ENCODE assay signal across 8 mouse cellular contexts in the genomic region with DNA sequence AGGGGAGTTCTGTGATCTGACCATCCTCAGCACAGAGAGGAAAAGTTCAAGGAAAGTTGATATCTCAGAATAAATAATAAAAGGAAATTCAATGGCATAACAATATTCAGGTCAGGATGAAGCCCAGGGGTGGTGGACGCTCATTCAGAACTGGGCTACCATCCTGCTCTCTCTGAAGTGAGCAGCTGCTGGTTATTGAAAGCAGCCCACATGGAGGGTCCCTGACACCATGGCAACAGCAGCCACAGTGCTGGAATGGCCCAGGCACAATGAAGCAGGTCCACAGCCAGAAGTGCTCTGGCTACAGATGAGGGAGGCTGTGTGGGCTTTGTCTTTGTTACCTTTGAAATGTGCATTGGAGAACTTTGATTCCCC. TPM values are rescaled to one million over a fixed set of nuclear protein-coding genes. Genes with fewer than 3 reads are reported as not detected.
DNase-seq lines count a peak whose midpoint lies in the region; ATAC-seq and TF ChIP-seq lines count a peak whose summit lies in the region.
"Had no signal": no experiment of that assay in that cellular context is flagged by ENCODE, and none has a peak within 500 bp of the region (broad histone marks: within the 10 kb centered on the region; RNA-seq: fewer than 3 reads in every experiment).

No protein-coding gene starts in this region.

- no peaks in the 10 kb centered on the region for H3K9me3 ChIP-seq in hindbrain, embryonic 10.5 days
- no peaks in the 10 kb centered on the region for H3K9me3 ChIP-seq in midbrain, embryonic 12.5 days

- no peak overlapping the region for H3K9ac ChIP-seq in midbrain, embryonic 12.5 days (replicated peaks)
- H3K9ac ChIP-seq: liver, embryonic 14.5 days had no signal

- H3K4me3 ChIP-seq in hindbrain, embryonic 10.5 days = 0 out of 2 replicates have a peak overlapping the region, but pooled peaks have one; percentile 6
- no peak overlapping the region for H3K4me3 ChIP-seq in midbrain, embryonic 12.5 days

- intact Hi-C loops in heart, postnatal 25 days (cut with DNase I) = no loop called here

- 10% methylated on average over 1 of the region's 1 CpGs for WGBS in hindbrain, embryonic 10.5 days
- WGBS in midbrain, embryonic 12.5 days = 3% methylated on average over 1 of the region's 1 CpGs

- TF ChIP-seq POLR2A in brain, embryonic 14.5 days (IDR thresholded peaks at IDR 0.05; ENCODE audit: borderline replicate concordance, extremely low read depth, insufficient read depth, insufficient read length, poor library complexity, severe bottlenecking) = no peak

- H3K36me3 ChIP-seq in hindbrain, embryonic 10.5 days = no peaks in the 10 kb centered on the region
- no peaks in the 10 kb centered on the region for H3K36me3 ChIP-seq in midbrain, embryonic 12.5 days

- H3K27me3 ChIP-seq in hindbrain, embryonic 10.5 days (ENCODE audit: insufficient read depth, poor library complexity, severe bottlenecking) = no peaks in the 10 kb centered on the region
- H3K27me3 ChIP-seq in midbrain, embryonic 12.5 days = no peaks in the 10 kb centered on the region

- ATAC-seq in midbrain, embryonic 12.5 days (ENCODE audit: low FRiP score, low read depth) = peak; percentile 99

- peak overlapping the region; percentile 86 for H3K27ac ChIP-seq in hindbrain, embryonic 10.5 days
- peak overlapping the region; percentile 82 for H3K27ac ChIP-seq in midbrain, embryonic 12.5 days (replicated peaks)
- H3K27ac ChIP-seq: liver, embryonic 14.5 days had no signal

- DNase-seq in brain, embryonic 14.5 days (ENCODE audit: low read depth) = peak; percentile 93
- DNase-seq in embryo, embryonic 10 days (ENCODE audit: low spot score) = peak; percentile 89
- DNase-seq in hindbrain, embryonic 10.5 days (ENCODE audit: low spot score) = peak; percentile 86
- no peak for DNase-seq in heart, postnatal 25 days (ENCODE audit: low spot score)
- no peak for DNase-seq in adrenal gland, adult (ENCODE audit: inconsistent age in 2 of 2, low spot score in 1 of 2)
- DNase-seq in MN1 (ENCODE audit: low spot score) = no peak

- 0 out of 2 replicates have a peak overlapping the region, but pooled peaks have one; percentile 4 for H3K4me2 ChIP-seq in midbrain, embryonic 12.5 days (replicated peaks)

- TF ChIP-seq CTCF in brain, embryonic 14.5 days (IDR thresholded peaks at IDR 0.05; ENCODE audit: borderline replicate concordance, extremely low read depth, insufficient read depth, insufficient read length) = no peak

- H3K4me1 ChIP-seq in hindbrain, embryonic 10.5 days (replicated peaks) = peaks cover 32% of the 10 kb centered on the region
- peaks cover 25% of the 10 kb centered on the region for H3K4me1 ChIP-seq in midbrain, embryonic 12.5 days

RNA-seq across cellular contexts. Expression of a gene that starts 6.4 kb away (rescaled TPM):
- 29.2 and 42.8 TPM in 2 replicates for polyA plus RNA-seq in brain, embryonic 14.5 days (2012; rRNA removed)
- polyA plus RNA-seq in hindbrain, embryonic 10.5 days (2016; fragmentation: Nextera tagmentation; extraction: Ambion mirVana) = 7.4 and 9.6 TPM in 2 replicates
- 20.0 and 20.7 TPM in 2 replicates for polyA plus RNA-seq in midbrain, embryonic 12.5 days (2016; fragmentation: Nextera tagmentation; extraction: Ambion mirVana)
- 100 to 1,000 TPM; 119 to 122 TPM for total RNA-seq in heart, postnatal 25 days (2021)

Comparison
In these comparisons a context has a peak if more than half of its experiments do, and no peak if none do; other contexts are left out.
1. DNase-seq: peak in brain, embryonic 14.5 days (single experiment), embryo, embryonic 10 days (single experiment) and hindbrain, embryonic 10.5 days (single experiment); none in heart, postnatal 25 days (single experiment), adrenal gland, adult (0 of 2) and MN1 (single experiment).